Comparison of ENCODE assay signal across 8 mouse cellular contexts in the genomic region with DNA sequence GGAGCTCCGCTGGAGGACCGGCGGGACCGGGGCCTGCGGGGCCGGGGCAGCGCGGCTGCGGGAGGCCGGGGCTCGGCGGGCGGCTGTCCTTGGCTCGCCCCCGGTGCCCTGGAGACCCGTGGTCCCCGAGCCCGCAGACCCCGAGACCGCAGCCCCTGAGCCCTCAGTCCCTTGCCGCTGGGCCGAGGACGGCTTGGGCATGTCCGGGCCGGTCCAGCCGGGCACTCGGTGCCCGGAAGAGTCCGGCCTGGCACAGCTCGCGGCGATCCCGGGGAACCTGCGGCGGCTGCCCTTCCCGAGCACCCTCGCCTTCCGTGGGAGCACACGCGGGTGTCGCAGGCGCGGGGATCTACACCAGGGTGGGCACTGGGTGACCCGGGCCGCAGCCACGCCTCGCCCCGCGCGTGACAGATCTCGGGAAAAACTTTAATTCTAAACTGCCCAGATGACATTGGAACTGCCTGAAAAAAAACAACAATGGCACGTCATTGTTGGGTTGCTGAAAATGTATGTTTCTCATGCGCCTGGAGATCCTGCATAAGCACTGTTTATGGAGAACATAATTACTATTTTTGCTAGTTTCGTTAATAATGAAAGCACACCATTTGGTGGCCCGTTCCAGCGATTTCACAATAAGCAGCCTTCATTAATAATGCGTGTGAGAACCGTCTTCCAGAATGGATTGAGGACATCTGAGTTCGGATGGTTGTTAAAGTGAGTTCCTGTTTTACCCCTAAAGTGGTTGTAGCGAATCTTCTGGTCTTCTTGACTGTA. TPM values are rescaled to one million over a fixed set of nuclear protein-coding genes. Genes with fewer than 3 reads are reported as not detected.
A peak's percentile ranks its signal among the peaks of the same experiment; 100 is the strongest.
DNase-seq lines count a peak whose midpoint lies in the region; ATAC-seq and TF ChIP-seq lines count a peak whose summit lies in the region.

No protein-coding gene starts in this region.

- H3K4me1 ChIP-seq in bone marrow macrophage, adult 2 months (ENCODE audit: control insufficient read depth, insufficient read depth, low read length): peaks cover 40% of the 10 kb centered on the region
- H3K4me1 ChIP-seq in forebrain, embryonic 12.5 days: peaks cover 2% of the 10 kb centered on the region; the same call in 1 of the 2 replicates
- peaks cover 13% of the 10 kb centered on the region for H3K4me1 ChIP-seq in intestine, embryonic 14.5 days (replicated peaks; ENCODE audit: control insufficient read depth, insufficient read depth, low read length)
- peaks cover 11% of the 10 kb centered on the region; the same call in 1 of the 2 replicates for H3K4me1 ChIP-seq in lung, embryonic 14.5 days (ENCODE audit: insufficient read depth)

- WGBS in forebrain, embryonic 12.5 days: 1% methylated on average over 41 of the region's 60 CpGs
- WGBS in intestine, embryonic 14.5 days: 2% methylated on average over 51 of the region's 60 CpGs
- under 1% methylated on average over 51 of the region's 60 CpGs for WGBS in lung, embryonic 14.5 days

- no peaks in the 10 kb centered on the region for H3K36me3 ChIP-seq in forebrain, embryonic 12.5 days (replicated peaks)
- H3K36me3 ChIP-seq in intestine, embryonic 14.5 days (ENCODE audit: control insufficient read depth, insufficient read depth, low read length): no peaks in the 10 kb centered on the region
- H3K36me3 ChIP-seq in lung, embryonic 14.5 days (ENCODE audit: insufficient read depth): no peaks in the 10 kb centered on the region

- no peaks in the 10 kb centered on the region for H3K9me3 ChIP-seq in forebrain, embryonic 12.5 days
- H3K9me3 ChIP-seq in intestine, embryonic 14.5 days (ENCODE audit: control insufficient read depth, low read length): no peaks in the 10 kb centered on the region
- no peaks in the 10 kb centered on the region for H3K9me3 ChIP-seq in lung, embryonic 14.5 days (ENCODE audit: low read depth, low read length)

- peak overlapping the region; percentile 84 for H3K27ac ChIP-seq in bone marrow macrophage, adult 2 months (ENCODE audit: insufficient read depth, low read depth, low read length)
- H3K27ac ChIP-seq in forebrain, embryonic 12.5 days: 0 out of 2 replicates have a peak overlapping the region, but pooled peaks have one; percentile 43
- H3K27ac ChIP-seq in intestine, embryonic 14.5 days (ENCODE audit: low read depth): peak overlapping the region; percentile 60
- H3K27ac ChIP-seq in lung, embryonic 14.5 days (ENCODE audit: low read depth): peak overlapping the region; percentile 86

- peak overlapping the region; percentile 90 for H3K4me2 ChIP-seq in forebrain, embryonic 12.5 days
- peak overlapping the region; percentile 68 for H3K4me2 ChIP-seq in intestine, embryonic 14.5 days (ENCODE audit: low read length)
- H3K4me2 ChIP-seq in lung, embryonic 14.5 days: peak overlapping the region; percentile 67

- peak; percentile 63 for ATAC-seq in forebrain, embryonic 12.5 days (ENCODE audit: low FRiP score)
- ATAC-seq in intestine, embryonic 14.5 days (replicated peaks; ENCODE audit: low FRiP score, low TSS enrichment, low read depth): peak; percentile 66
- peak; percentile 59 for ATAC-seq in lung, embryonic 14.5 days (ENCODE audit: insufficient read depth)
- no peak for ATAC-seq in activated CD4-positive, CD25-positive, alpha-beta regulatory T cell, adult 4 months

- peak; percentile 15 for DNase-seq in ovary, postnatal 14 days (ENCODE audit: low spot score)
- DNase-seq in ovary, postnatal 36 days (ENCODE audit: low spot score): no peak
- DNase-seq in intestine, embryonic 14.5 days (ENCODE audit: low spot score): peak; percentile 80
- DNase-seq in lung, embryonic 14.5 days: peak; percentile 68
- DNase-seq in retina, postnatal 7 days (ENCODE audit: low read depth, low spot score): peak; percentile 5

- peak overlapping the region; percentile 86 for H3K9ac ChIP-seq in forebrain, embryonic 12.5 days
- peak overlapping the region; percentile 90 for H3K9ac ChIP-seq in intestine, embryonic 14.5 days (ENCODE audit: low read length)
- H3K9ac ChIP-seq in lung, embryonic 14.5 days: peak overlapping the region; percentile 97

- no peak for TF ChIP-seq POLR2A in bone marrow macrophage, adult 2 months (IDR thresholded peaks at IDR 0.05; ENCODE audit: borderline replicate concordance, low read depth, low read length)

- TF ChIP-seq CTCF in bone marrow macrophage, adult 2 months (IDR thresholded peaks at IDR 0.05; ENCODE audit: low read depth, low read length): no peak
- no peak for TF ChIP-seq CTCF in lung, embryonic 14.5 days (IDR thresholded peaks at IDR 0.05; ENCODE audit: low read depth)

- peaks cover 17% of the 10 kb centered on the region; the same call in 1 of the 2 replicates for H3K27me3 ChIP-seq in forebrain, embryonic 12.5 days
- H3K27me3 ChIP-seq in intestine, embryonic 14.5 days (replicated peaks; ENCODE audit: control insufficient read depth, insufficient read depth, low read length): no peaks in the 10 kb centered on the region
- no peaks in the 10 kb centered on the region for H3K27me3 ChIP-seq in lung, embryonic 14.5 days (ENCODE audit: insufficient read depth, low read length)

- H3K4me3 ChIP-seq in bone marrow macrophage, adult 2 months (ENCODE audit: insufficient read depth, low read length): peak overlapping the region; percentile 80
- peak overlapping the region; percentile 91 for H3K4me3 ChIP-seq in forebrain, embryonic 12.5 days (replicated peaks)
- H3K4me3 ChIP-seq in intestine, embryonic 14.5 days (ENCODE audit: low read depth, low read length): peak overlapping the region; percentile 73
- H3K4me3 ChIP-seq in lung, embryonic 14.5 days (ENCODE audit: low read depth, low read length): peak overlapping the region; percentile 90

RNA-seq across cellular contexts. Expression of gene Map3k20, which starts 0.6 kb away (rescaled TPM):
- polyA plus RNA-seq in bone marrow macrophage, adult 2 months (2012; ENCODE audit: insufficient read depth, insufficient read length, missing spikeins): 16.9 and 20.3 TPM in 2 replicates
- 7.0 and 7.1 TPM in 2 replicates for polyA plus RNA-seq in forebrain, embryonic 12.5 days (2016; fragmentation: Nextera tagmentation; extraction: Ambion mirVana)
- 22.3 and 23.8 TPM in 2 replicates for polyA plus RNA-seq in intestine, embryonic 14.5 days (2014; fragmentation: Nextera tagmentation; extraction: Ambion mirVana)
- polyA plus RNA-seq in lung, embryonic 14.5 days (2014; fragmentation: Nextera tagmentation; extraction: Ambion mirVana): 36.4 and 37.5 TPM in 2 replicates
- under 1 TPM; 0.42 to 0.55 TPM for polyA plus RNA-seq in activated CD4-positive, CD25-positive, alpha-beta regulatory T cell, adult 4 months (2017; shearing (Covaris generic))
